In genomic region chr13:90463381-90463780, GRCm38 (mm10) we compare ENCODE assay signal across 13 mouse cellular contexts.
"Had no signal": no experiment of that assay in that cellular context is flagged by ENCODE, and none has a peak within 500 bp of the region (broad histone marks: within the 10 kb centered on the region; RNA-seq: fewer than 3 reads in every experiment).

No protein-coding gene starts in this region.

- H3K4me3 ChIP-seq: limb, embryonic 15.5 days; liver, embryonic 15.5 days; megakaryocyte, embryonic 14.5 days; midbrain, embryonic 15.5 days; neural tube, embryonic 12.5 days had no signal

- DNase-seq: layer of hippocampus, adult 9-11 months; layer of hippocampus, postnatal 36 days; lung, embryonic 14.5 days; thymus, adult 2 months; thymus, postnatal 25 days had no signal

- H3K36me3 ChIP-seq: limb, embryonic 15.5 days; liver, embryonic 15.5 days; midbrain, embryonic 15.5 days; neural tube, embryonic 12.5 days had no signal

- H3K27ac ChIP-seq: limb, embryonic 15.5 days; liver, embryonic 15.5 days; midbrain, embryonic 15.5 days; neural tube, embryonic 12.5 days had no signal

- H3K9ac ChIP-seq: limb, embryonic 15.5 days; liver, embryonic 15.5 days; lung, embryonic 14.5 days; midbrain, embryonic 15.5 days; neural tube, embryonic 12.5 days had no signal

- ATAC-seq: hindbrain, embryonic 16.5 days; inflammation-experienced regulatory T-cells, adult 6 months; midbrain, embryonic 15.5 days had no signal

- H3K4me1 ChIP-seq: liver, embryonic 15.5 days; megakaryocyte, embryonic 14.5 days; midbrain, embryonic 15.5 days; neural tube, embryonic 12.5 days had no signal

- H3K27me3 ChIP-seq: limb, embryonic 15.5 days; liver, embryonic 15.5 days; megakaryocyte, embryonic 14.5 days; midbrain, embryonic 15.5 days; neural tube, embryonic 12.5 days had no signal

- H3K4me2 ChIP-seq: limb, embryonic 15.5 days; liver, embryonic 15.5 days; lung, embryonic 14.5 days; midbrain, embryonic 11.5 days; midbrain, embryonic 15.5 days; neural tube, embryonic 12.5 days had no signal

- H3K9me3 ChIP-seq: limb, embryonic 15.5 days; liver, embryonic 15.5 days; midbrain, embryonic 15.5 days; neural tube, embryonic 12.5 days had no signal
